Mouse (Mus musculus): Measurements from ENCODE around the gene Zfp428. TPM values are rescaled to one million over a fixed set of nuclear protein-coding genes. Genes with fewer than 3 reads are reported as not detected.

Gene Zfp428
- polyA plus RNA-seq, 1 experiment from 2014 or later: 282 TPM

DNA sequence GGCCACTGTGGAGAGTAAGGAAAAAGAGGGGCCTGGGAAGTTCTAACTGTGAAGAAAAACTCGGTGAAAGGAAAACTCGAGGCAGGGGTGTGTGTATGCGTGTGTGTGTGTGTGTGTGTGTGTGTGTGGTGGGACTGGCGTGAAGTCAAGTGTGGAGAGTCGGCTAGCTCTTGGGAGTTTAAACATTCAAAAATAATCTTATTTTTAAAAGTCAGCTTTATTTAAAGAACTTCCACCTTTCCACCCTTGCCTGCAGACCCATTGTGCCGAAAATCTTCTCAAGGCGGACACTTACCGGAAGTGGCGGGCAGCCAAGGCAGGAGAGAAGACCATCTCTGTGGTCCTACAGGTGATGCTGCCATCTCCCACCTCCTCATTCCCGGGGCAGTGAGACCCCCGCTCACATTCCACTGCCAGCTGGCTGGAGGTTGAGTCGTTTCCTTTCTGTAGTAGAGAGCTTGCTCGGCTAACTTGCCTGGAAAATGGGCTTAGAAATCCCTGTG lies 40.8 kb downstream of the Zfp428 start:
- peak overlapping the region; percentile 83 for H3K4me3 ChIP-seq (replicated peaks; ENCODE audit: low read length)
- no peak overlapping the region for H3K27ac ChIP-seq (ENCODE audit: low read length)
- peak overlapping the region; percentile 83 for H3K9ac ChIP-seq (replicated peaks; ENCODE audit: low read depth, low read length)
- no peaks in the 10 kb centered on the region for H3K9me3 ChIP-seq (ENCODE audit: control insufficient read depth, low read length)
- peaks cover 13% of the 10 kb centered on the region for H3K4me1 ChIP-seq (replicated peaks; ENCODE audit: control insufficient read depth, insufficient read depth, low read length)
- ATAC-seq: peak; percentile 13; the same call in 1 of the 2 replicates
- H3K27me3 ChIP-seq (replicated peaks; ENCODE audit: control insufficient read depth, insufficient read depth, low read length): no peaks in the 10 kb centered on the region
- peaks cover 2% of the 10 kb centered on the region; the same call in 1 of the 2 replicates for H3K36me3 ChIP-seq (ENCODE audit: control insufficient read depth, insufficient read depth)
- H3K4me2 ChIP-seq (ENCODE audit: low read length): peak overlapping the region; percentile 63
- 24% methylated on average over 13 of the region's 13 CpGs for WGBS

DNA sequence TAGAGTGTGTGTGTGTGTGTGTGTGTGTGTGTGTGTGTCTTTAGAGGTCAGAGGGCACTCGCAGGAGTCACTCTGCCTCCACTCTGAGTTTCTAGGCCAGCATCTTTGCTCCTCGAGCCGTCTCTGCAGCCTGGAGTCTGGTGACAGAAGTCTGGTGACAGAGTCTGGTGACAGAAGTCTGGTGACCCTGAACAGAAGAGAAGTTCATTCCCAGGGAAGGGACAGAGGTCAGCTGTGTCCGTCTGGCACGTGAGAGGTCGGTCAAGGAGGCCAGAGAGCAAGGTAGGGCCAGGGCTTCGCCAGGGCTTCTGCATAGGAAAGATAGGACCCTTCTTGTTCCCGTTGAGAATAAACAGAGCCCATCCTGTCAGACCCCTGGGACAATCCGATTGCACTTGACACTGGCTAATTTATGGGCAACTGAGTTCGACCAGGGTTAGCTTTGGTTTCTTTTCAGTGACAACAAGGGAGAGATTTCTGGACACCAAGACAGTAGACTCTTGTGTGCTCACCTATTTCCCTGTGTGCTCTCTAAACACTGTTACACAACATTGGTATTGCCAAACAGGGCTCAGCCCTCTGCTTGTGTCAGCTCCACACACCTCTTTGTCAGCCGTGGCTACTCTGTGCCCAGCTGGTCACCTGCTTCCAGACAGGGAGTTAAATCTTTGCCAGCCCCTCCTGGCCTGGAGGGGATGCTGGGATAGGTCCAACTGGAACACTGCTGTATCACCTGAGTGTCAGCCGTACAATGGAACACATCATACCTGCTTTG lies 45.4 kb downstream of the Zfp428 start:
- Histone ChIP-seq H3K4me1 (replicated peaks; ENCODE audit: control insufficient read depth, insufficient read depth, low read length) (peaks cover 7% of the 10 kb centered on the region), H3K4me3 (replicated peaks; ENCODE audit: low read length) (no peak overlapping the region), H3K4me2 (ENCODE audit: low read length) (no peak overlapping the region), H3K9me3 (ENCODE audit: control insufficient read depth, low read length) (no peaks in the 10 kb centered on the region), H3K27me3 (replicated peaks; ENCODE audit: control insufficient read depth, insufficient read depth, low read length) (no peaks in the 10 kb centered on the region), H3K36me3 (ENCODE audit: control insufficient read depth, insufficient read depth) (peaks cover 7% of the 10 kb centered on the region), H3K27ac (ENCODE audit: low read length) (no peak overlapping the region), H3K9ac (replicated peaks; ENCODE audit: low read depth, low read length) (no peak overlapping the region)
- WGBS: 95% methylated on average over 12 of the region's 12 CpGs
- ATAC-seq: no peak

DNA sequence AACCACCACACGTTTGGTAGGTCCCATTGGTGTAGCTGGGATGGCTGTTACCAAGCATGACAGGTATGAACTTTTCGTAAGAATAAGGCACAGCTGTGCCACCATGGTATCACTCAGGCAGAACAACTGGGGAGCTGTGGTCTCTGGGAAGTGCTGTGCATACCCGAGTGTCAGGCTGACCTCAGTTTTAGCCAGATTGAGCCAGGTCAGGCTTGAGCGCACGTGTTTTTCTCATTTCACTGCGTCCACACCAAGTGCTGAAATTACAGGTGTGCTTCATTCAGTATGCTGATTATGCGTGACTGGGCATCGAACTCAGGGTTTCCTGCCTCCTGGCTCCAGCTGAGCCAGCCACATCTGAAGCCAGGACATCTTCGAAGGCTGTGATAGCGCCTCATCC lies 49.0 kb downstream of the Zfp428 start:
- no peaks in the 10 kb centered on the region for H3K9me3 ChIP-seq (ENCODE audit: control insufficient read depth, low read length)
- no peaks in the 10 kb centered on the region for H3K27me3 ChIP-seq (replicated peaks; ENCODE audit: control insufficient read depth, insufficient read depth, low read length)
- ATAC-seq: no peak
- H3K4me2 ChIP-seq (ENCODE audit: low read length): no peak overlapping the region
- H3K9ac ChIP-seq (replicated peaks; ENCODE audit: low read depth, low read length): no peak overlapping the region
- peaks cover 5% of the 10 kb centered on the region for H3K36me3 ChIP-seq (ENCODE audit: control insufficient read depth, insufficient read depth)
- no peak overlapping the region for H3K27ac ChIP-seq (ENCODE audit: low read length)
- no peaks in the 10 kb centered on the region for H3K4me1 ChIP-seq (replicated peaks; ENCODE audit: control insufficient read depth, insufficient read depth, low read length)
- no peak overlapping the region for H3K4me3 ChIP-seq (replicated peaks; ENCODE audit: low read length)
- WGBS: 92% methylated on average over 10 of the region's 10 CpGs

DNA sequence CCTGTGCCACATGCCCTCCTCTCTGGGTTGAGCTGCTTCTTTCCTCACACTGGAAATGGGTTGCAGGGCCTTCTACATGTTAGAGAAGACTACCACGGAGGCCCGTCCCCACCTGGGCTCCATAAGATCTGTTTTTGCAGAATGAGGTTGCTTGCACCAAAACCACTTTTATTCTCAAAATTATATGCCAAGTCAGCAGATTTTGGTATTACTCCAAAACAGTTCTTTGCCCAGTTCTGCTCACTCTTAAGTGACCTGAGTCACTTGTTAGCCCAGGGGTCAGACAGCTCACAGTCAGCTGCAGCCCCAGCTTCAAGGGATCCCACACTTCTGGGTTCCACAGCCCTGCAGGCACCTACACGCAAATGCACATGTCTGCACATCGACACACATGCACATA lies 54.6 kb downstream of the Zfp428 start:
- 93% methylated on average over 4 of the region's 4 CpGs for WGBS
- Histone ChIP-seq H3K9me3 (ENCODE audit: control insufficient read depth, low read length) (no peaks in the 10 kb centered on the region), H3K27me3 (replicated peaks; ENCODE audit: control insufficient read depth, insufficient read depth, low read length) (no peaks in the 10 kb centered on the region), H3K4me1 (replicated peaks; ENCODE audit: control insufficient read depth, insufficient read depth, low read length) (no peaks in the 10 kb centered on the region), H3K4me3 (replicated peaks; ENCODE audit: low read length) (no peak overlapping the region), H3K27ac (ENCODE audit: low read length) (no peak overlapping the region), H3K9ac (replicated peaks; ENCODE audit: low read depth, low read length) (no peak overlapping the region), H3K4me2 (ENCODE audit: low read length) (no peak overlapping the region), H3K36me3 (ENCODE audit: control insufficient read depth, insufficient read depth) (peaks cover 7% of the 10 kb centered on the region; the same call in 1 of the 2 replicates)
- ATAC-seq: no peak

DNA sequence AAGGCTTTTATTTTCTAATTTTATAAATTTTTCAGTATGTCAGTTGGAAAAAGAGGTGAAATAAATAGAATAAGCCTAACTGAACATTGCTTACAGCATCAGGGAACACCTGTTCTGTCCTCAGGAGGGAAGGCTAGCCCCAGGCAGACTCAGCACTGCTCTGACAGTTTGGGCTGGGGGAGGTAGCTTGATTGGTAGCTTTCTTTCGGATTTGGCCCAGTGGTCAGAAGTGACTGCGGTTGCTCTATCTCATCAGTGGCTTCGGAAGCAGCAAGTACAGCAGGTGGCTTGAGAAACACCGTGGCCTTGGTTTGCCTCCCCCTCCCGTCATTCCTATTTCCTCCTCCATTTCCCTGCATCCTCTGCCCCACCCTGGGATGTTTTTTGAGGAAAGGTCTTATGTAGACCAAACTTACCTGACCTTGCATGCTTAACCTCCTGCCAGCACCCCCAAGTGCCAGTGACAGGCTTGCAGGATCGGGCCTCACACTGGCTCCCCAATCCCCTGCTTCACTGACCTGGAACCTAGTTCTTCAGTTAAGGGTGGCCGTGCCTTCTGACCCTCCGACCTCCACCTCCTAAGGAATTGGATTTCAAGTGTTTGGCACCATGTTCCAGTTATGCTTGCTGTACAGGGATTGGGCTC lies 56.5 kb downstream of the Zfp428 start:
- no peak overlapping the region for H3K9ac ChIP-seq (replicated peaks; ENCODE audit: low read depth, low read length)
- no peak overlapping the region for H3K27ac ChIP-seq (ENCODE audit: low read length)
- no peaks in the 10 kb centered on the region for H3K4me1 ChIP-seq (replicated peaks; ENCODE audit: control insufficient read depth, insufficient read depth, low read length)
- 91% methylated on average over 8 of the region's 8 CpGs for WGBS
- H3K9me3 ChIP-seq (ENCODE audit: control insufficient read depth, low read length): no peaks in the 10 kb centered on the region
- H3K4me3 ChIP-seq (replicated peaks; ENCODE audit: low read length): no peak overlapping the region
- peaks cover 14% of the 10 kb centered on the region for H3K36me3 ChIP-seq (ENCODE audit: control insufficient read depth, insufficient read depth)
- no peak for ATAC-seq
- H3K27me3 ChIP-seq (replicated peaks; ENCODE audit: control insufficient read depth, insufficient read depth, low read length): no peaks in the 10 kb centered on the region
- no peak overlapping the region for H3K4me2 ChIP-seq (ENCODE audit: low read length)

DNA sequence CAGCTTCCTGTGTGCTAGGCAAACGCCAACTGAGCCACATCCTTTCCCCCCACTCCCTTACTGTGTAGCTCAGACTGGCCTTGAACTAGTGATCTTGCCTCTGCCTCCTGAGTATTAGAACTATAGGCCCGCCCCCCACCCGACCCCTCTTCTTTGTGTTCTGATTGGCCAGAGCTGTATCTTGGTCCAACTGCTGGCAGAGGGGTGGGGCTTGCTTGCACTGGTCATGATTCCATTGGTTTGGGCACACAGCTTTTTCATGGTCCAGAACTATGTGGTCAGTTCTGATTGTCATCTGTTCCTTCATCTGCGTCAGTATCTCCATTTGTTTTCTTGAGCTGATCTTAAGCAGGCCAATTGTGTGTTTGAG lies 57.0 kb downstream of the Zfp428 start:
- H3K36me3 ChIP-seq (ENCODE audit: control insufficient read depth, insufficient read depth): peaks cover 15% of the 10 kb centered on the region
- H3K9ac ChIP-seq (replicated peaks; ENCODE audit: low read depth, low read length): no peak overlapping the region
- H3K4me1 ChIP-seq (replicated peaks; ENCODE audit: control insufficient read depth, insufficient read depth, low read length): no peaks in the 10 kb centered on the region
- no peak overlapping the region for H3K4me3 ChIP-seq (replicated peaks; ENCODE audit: low read length)
- H3K27ac ChIP-seq (ENCODE audit: low read length): no peak overlapping the region
- H3K27me3 ChIP-seq (replicated peaks; ENCODE audit: control insufficient read depth, insufficient read depth, low read length): no peaks in the 10 kb centered on the region
- no peak overlapping the region for H3K4me2 ChIP-seq (ENCODE audit: low read length)
- 89% methylated on average over 4 of the region's 4 CpGs for WGBS
- ATAC-seq: no peak
- no peaks in the 10 kb centered on the region for H3K9me3 ChIP-seq (ENCODE audit: control insufficient read depth, low read length)

DNA sequence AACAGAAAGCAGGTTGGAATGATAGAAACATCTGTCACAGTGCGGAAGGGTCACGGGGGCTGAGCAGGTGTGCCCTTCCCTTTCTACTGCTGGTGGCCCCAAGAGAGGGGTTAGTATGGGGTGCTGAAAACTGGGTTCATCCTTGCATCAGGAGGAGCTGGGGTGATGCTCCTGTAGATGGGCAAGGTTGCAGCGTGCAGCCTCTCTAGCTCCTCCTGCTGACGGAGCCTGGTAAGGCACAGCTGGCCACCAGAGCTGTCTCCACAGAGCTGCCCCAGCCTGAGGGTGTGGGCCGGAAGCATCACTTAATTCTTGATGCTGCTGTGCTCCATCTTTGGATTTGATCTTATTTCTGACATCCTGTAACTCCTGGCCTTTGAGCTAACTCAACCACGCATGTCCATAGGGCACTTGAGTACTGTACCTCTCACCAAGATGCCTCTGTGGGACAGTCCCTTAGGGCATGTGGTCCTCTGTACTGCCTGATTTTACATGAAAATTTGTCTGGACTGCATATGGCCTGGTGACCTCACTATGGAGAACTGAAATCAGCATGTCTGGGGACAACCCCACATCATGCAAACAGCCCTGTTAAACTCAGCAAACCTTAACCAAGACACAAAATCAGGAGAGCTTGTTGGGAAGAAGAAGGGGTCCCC lies 57.9 kb downstream of the Zfp428 start:
- Histone ChIP-seq H3K4me2 (ENCODE audit: low read length) (no peak overlapping the region), H3K9me3 (ENCODE audit: control insufficient read depth, low read length) (no peaks in the 10 kb centered on the region), H3K4me1 (replicated peaks; ENCODE audit: control insufficient read depth, insufficient read depth, low read length) (no peaks in the 10 kb centered on the region), H3K9ac (replicated peaks; ENCODE audit: low read depth, low read length) (no peak overlapping the region), H3K27ac (ENCODE audit: low read length) (no peak overlapping the region), H3K27me3 (replicated peaks; ENCODE audit: control insufficient read depth, insufficient read depth, low read length) (no peaks in the 10 kb centered on the region), H3K4me3 (replicated peaks; ENCODE audit: low read length) (no peak overlapping the region), H3K36me3 (ENCODE audit: control insufficient read depth, insufficient read depth) (peaks cover 15% of the 10 kb centered on the region)
- 59% methylated on average over 6 of the region's 6 CpGs for WGBS
- ATAC-seq: 0 out of 2 replicates have a peak, but pooled peaks have one; percentile 20
